Mouse (Mus musculus) kidney, postnatal 10 days (tissue): Measurements from ENCODE around the gene Gm49321.
A peak's percentile ranks its signal among the peaks of the same experiment; 100 is the strongest.

Experiments used
- DNase-seq: peaks from one replicate; pipeline ENCODE4 v3.0.0; 2021; ENCODE audit warnings: mixed read lengths

The Gm49321 gene

GRCm38 (mm10) chr12:73949318-73950058, 12.0 kb downstream of the Gm49321 start:
- DNase-seq = peak; percentile 59

- peak; percentile 69 for DNase-seq
These were observed 15.4 kb downstream of the Gm49321 start for GRCm38 (mm10) chr12:73952879-73953278.

GRCm38 (mm10) chr12:73953420-73954186, 16.1 kb downstream of the Gm49321 start:
- DNase-seq = no peak

- DNase-seq = no peak
These were observed 17.3 kb downstream of the Gm49321 start for GRCm38 (mm10) chr12:73954785-73955184.

GRCm38 (mm10) chr12:73957676-73958075, 20.2 kb downstream of the Gm49321 start:
- no peak for DNase-seq

GRCm38 (mm10) chr12:73958830-73959229, 21.4 kb downstream of the Gm49321 start:
- DNase-seq = no peak

GRCm38 (mm10) chr12:73964291-73965281, 27.1 kb downstream of the Gm49321 start, which contains the start of gene Snapc1:
TSS of gene Snapc1 (plus strand) at chr12:73964481.
- peak; percentile 98 for DNase-seq

- DNase-seq = no peak
These were observed 31.7 kb downstream of the Gm49321 start for GRCm38 (mm10) chr12:73969142-73969541.

GRCm38 (mm10) chr12:73974584-73974983, 37.1 kb downstream of the Gm49321 start:
- DNase-seq = no peak

GRCm38 (mm10) chr12:73978144-73978543, 40.7 kb downstream of the Gm49321 start:
- DNase-seq = peak; percentile 81

GRCm38 (mm10) chr12:73979667-73980066, 42.2 kb downstream of the Gm49321 start:
- no peak for DNase-seq

- peak; percentile 94 for DNase-seq
These were observed 45.1 kb downstream of the Gm49321 start for GRCm38 (mm10) chr12:73982533-73982932.

GRCm38 (mm10) chr12:73986299-73986698, 48.8 kb downstream of the Gm49321 start:
- peak; percentile 72 for DNase-seq

- DNase-seq = no peak
These were observed 51.0 kb downstream of the Gm49321 start for GRCm38 (mm10) chr12:73988393-73989008.

- peak; percentile 70 for DNase-seq
These were observed 52.1 kb downstream of the Gm49321 start for GRCm38 (mm10) chr12:73989594-73989993.

GRCm38 (mm10) chr12:73996906-73997296, 59.4 kb downstream of the Gm49321 start:
- no peak for DNase-seq

GRCm38 (mm10) chr12:73997297-73998127, 60.1 kb downstream of the Gm49321 start, which contains the start of gene Syt16:
TSS of gene Syt16 (plus strand) at chr12:73997661.
- DNase-seq = no peak

- DNase-seq = no peak
These were observed 60.6 kb downstream of the Gm49321 start for GRCm38 (mm10) chr12:73998128-73998456.

GRCm38 (mm10) chr12:74002449-74002848, 65.0 kb downstream of the Gm49321 start:
- DNase-seq = no peak

- peak; percentile 54 for DNase-seq
These were observed 72.0 kb downstream of the Gm49321 start for GRCm38 (mm10) chr12:74009448-74009911.

- peak; percentile 91 for DNase-seq
These were observed 76.3 kb downstream of the Gm49321 start for GRCm38 (mm10) chr12:74013739-74014138.
